Mouse (Mus musculus) hematopoietic stem cell, adult 5-6 weeks (primary cell): ENCODE data around the gene Maged2. TPM values are rescaled to one million over a fixed set of nuclear protein-coding genes. Genes with fewer than 3 reads are reported as not detected.
"Not testable (repeated sequence)": the region's sequence is repeated elsewhere in the genome, so short reads cannot be mapped to it uniquely, and the experiment has no call there.

ENCODE experiments used
- ATAC-seq, 2 experiments: fragments of 125-278 bp in 1 of 2; replicated peaks in 1 of 2; 2 replicates each; pipeline ENCODE4 v1.8.0; 2016 to 2017; ENCODE audit warnings: inconsistent platforms in 2 of 2, mild to moderate bottlenecking in 2 of 2, moderate number of reproducible peaks in 2 of 2, low read depth in 1 of 2, moderate TSS enrichment in 1 of 2; ENCODE audit not compliant: low FRiP score in 2 of 2, poor library complexity in 2 of 2, severe bottlenecking in 2 of 2, insufficient read depth in 1 of 2, low TSS enrichment in 1 of 2
- total RNA-seq: library from RNA; stranded (forward); fragments of 172-1452, 232-1000 nt; gene quantifications from 2 replicates; pipeline ENCODE4 v1.2.3, GENCODE M21; 2017

Gene Maged2
- 14.5 and 22.4 TPM in 2 replicates for total RNA-seq

DNA sequence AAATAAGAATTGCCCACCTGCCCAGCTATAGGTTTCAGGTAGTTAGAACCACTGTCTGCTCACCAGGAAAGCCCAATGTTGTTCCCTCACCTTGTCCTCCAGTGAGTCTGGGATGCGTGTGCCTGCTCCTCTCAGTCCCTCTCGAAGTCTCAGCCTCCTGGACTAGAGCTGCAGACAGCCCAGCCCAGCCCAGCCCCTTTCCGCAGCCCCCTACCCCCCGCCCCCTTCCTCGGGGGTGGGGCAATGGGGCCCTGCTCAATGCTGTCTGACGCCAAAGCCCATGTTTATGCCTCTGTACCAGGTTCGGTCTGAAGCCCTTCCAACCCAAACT, at the start of gene Maged2:
Gene Maged2, minus strand, starts transcription at position 207 of the 331 bp plus-strand sequence.
- peak in 1 of 2 experiments; percentile 32; a peak in 1 of 4 replicates for ATAC-seq

- no peak for ATAC-seq
Measured at GRCm38 (mm10) chrX:150848230-150848629, 34.1 kb upstream of the Maged2 start.

GRCm38 (mm10) chrX:150845480-150846205, 31.5 kb upstream of the Maged2 start:
- ATAC-seq = not testable (repeated sequence)

GRCm38 (mm10) chrX:150843257-150843656, 29.1 kb upstream of the Maged2 start:
- ATAC-seq = peak; percentile 64 to 71; a peak in 3 of 4 replicates

- no peak for ATAC-seq
Measured at GRCm38 (mm10) chrX:150830297-150830696, 16.2 kb upstream of the Maged2 start.

DNA sequence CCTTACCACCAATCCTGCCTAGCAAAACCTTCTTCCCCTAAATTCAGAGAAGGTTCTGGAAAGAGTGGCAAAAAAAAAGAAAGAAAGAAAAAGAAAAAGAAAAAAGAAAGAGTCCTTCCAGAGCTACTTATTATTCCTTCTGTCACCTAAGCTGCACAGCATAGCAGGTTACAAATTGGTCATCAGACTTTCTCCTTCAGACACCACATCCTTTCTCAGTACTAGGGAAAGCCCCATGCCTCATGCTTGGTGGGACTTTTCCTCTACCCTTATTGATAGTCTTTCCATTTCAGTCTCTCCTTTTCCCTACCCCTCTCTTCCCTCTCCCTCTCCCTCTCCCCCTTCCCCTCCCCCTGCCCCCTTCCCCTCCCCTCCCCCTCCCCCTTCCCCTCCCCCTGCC, 3.1 kb upstream of the Maged2 start:
- ATAC-seq = no peak

DNA sequence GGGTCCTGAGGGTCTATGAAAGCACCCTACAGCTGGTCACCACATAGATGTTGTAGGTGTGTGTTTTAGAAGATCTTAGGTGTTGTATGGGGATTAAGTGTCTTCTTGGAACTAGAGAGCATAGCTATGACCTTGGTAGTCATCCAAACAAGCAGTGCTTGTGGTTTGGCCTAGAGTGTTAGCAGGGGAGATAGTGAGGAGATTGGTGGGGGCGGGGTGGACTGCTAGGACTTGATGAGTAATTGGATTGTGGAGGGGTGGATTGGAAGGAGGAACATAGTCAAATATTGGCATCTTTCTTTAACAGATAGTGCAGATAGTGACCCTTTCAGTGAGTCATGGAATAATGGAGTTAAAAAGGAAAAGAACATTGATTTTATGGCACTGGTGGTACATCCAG, 1.5 kb upstream of the Maged2 start:
- no peak for ATAC-seq

GRCm38 (mm10) chrX:150813464-150814138, 544 bp downstream of the Maged2 start:
- ATAC-seq = peak; percentile 37 to 51

- ATAC-seq = peak; percentile 84 to 90
Measured at GRCm38 (mm10) chrX:150812787-150813298, 1.3 kb downstream of the Maged2 start.

GRCm38 (mm10) chrX:150800987-150801386, 13.2 kb downstream of the Maged2 start:
- peak; percentile 60 to 82; a peak in 3 of 4 replicates for ATAC-seq

GRCm38 (mm10) chrX:150798493-150799177, 15.5 kb downstream of the Maged2 start:
- not testable (repeated sequence) for ATAC-seq

Other genes with a start within 250 kb of the Maged2 start
- 1.7 and 5.8 TPM in 2 replicates for gene Pfkfb1, start 226.1 kb downstream of the Maged2 start, total RNA-seq
- 7.7 and 15.6 TPM in 2 replicates for gene Apex2, start 224.5 kb downstream of the Maged2 start, total RNA-seq
- 2.9 and 3.3 TPM in 2 replicates for gene Tro, start 156.8 kb downstream of the Maged2 start, total RNA-seq
- gene Gnl3l, start 203.0 kb upstream of the Maged2 start, total RNA-seq = 54.8 and 62.5 TPM in 2 replicates
- gene Fgd1, start 231.8 kb upstream of the Maged2 start, total RNA-seq = 4.6 and 6.7 TPM in 2 replicates